Mouse (Mus musculus): ENCODE measurements around the gene Pik3c2g. TPM values are rescaled to one million over a fixed set of nuclear protein-coding genes. Genes with fewer than 3 reads are reported as not detected.
A peak's percentile ranks its signal among the peaks of the same experiment; 100 is the strongest.

The Pik3c2g gene
- polyA plus RNA-seq (2014; fragmentation: Nextera tagmentation; extraction: Ambion mirVana), result 0.11 and 0.30 TPM in 2 replicates

DNA sequence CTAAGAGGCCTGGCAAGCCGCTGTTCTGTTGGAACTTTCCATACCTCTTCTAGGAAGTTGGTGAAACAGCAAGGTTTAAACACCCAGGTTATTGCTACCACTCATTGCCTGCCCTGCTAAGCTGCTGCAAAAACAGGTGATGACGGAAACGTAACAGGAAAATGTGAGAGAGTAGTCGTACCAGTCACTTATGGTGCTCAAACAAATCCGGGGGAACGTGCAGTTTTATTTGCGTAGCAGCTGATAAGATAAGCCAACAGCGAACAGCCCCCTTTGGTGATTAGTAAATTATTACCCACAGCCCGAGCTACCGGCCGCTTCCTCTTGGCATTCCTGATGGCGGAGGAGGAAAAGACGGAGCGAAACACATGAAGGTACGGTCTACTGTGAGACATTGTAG is at the start of gene Pik3c2g:
Pik3c2g (plus strand) TSS at position 330 of the 400 bp plus-strand sequence.
- ATAC-seq (ENCODE audit: low FRiP score, low TSS enrichment), result no peak
- H3K4me1 ChIP-seq (ENCODE audit: control insufficient read depth, insufficient read depth, low read length), result no peaks in the 10 kb centered on the region
- WGBS, result 31% methylated on average over 15 of the region's 15 CpGs
- H3K9ac ChIP-seq (ENCODE audit: low read depth, low read length), result no peak within 1 kb of the TSS
- no peaks in the 10 kb centered on the region for H3K36me3 ChIP-seq (ENCODE audit: control insufficient read depth, insufficient read depth, low read length)
- no peak within 1 kb of the TSS for H3K4me3 ChIP-seq (ENCODE audit: low read length)
- no peak within 1 kb of the TSS; the same call in 1 of the 2 replicates for H3K4me2 ChIP-seq (replicated peaks; ENCODE audit: low read depth, low read length)
- H3K27me3 ChIP-seq (ENCODE audit: control insufficient read depth, insufficient read depth, low read length), result 0 out of 2 replicates have a peak, but pooled peaks cover 6% of the 10 kb centered on the region
- H3K27ac ChIP-seq (ENCODE audit: low read depth, low read length), result no peak within 1 kb of the TSS
- no peaks in the 10 kb centered on the region for H3K9me3 ChIP-seq (ENCODE audit: control insufficient read depth, low read length)

DNA sequence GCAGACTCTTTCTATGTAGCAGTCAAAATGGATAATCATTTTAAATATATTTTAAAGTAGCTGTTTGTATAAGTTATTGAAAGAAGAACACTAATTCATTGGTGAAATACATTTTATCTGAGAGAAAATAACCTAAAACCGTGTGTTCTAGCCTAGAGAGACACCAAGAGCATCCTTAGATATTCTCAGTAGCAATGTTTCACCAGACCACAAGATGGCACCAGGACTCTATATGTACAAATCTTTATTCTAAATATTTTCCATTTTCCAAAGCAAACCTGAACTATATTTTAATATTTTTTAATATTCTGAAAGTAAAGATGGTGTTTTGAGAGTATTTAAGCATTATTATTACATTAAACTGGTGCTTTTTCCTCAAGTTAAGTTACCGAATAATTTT is 48.6 kb upstream of the Pik3c2g start:
- WGBS, result 51% methylated on average over 2 of the region's 2 CpGs
- no peaks in the 10 kb centered on the region for H3K36me3 ChIP-seq (ENCODE audit: control insufficient read depth, insufficient read depth, low read length)

DNA sequence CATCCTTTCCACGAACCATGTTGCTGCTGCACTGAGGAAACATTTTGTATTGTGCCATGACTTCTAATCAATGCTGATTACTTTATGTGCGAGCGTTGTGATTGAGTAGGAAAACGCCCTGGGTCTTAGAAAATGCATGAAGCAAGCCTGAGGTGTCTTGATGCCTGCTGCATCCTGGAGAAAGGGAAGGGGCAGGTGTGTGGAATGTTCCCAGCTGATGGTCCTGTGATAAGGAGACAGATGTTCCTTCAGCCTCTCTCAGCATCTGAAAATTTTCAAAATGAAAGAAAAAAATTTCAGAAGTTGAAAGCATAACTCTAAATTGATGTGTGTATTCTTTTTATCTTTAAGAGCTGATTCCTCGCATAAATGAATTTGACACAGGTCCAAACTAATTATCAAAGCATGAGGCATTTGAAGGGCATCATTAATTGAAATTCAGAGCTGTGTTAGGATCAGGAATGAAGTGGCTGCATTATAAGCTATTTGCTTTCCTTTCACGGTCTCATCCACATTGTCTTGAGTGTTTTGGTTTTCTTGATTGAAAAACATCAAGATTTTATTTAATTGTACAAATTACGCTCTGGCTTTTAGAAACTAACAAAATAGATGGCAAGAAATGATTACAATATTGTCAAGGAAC is 31.4 kb upstream of the Pik3c2g start:
- Histone ChIP-seq H3K9ac (ENCODE audit: low read depth, low read length) (no peak overlapping the region), H3K27ac (ENCODE audit: low read depth, low read length) (no peak overlapping the region), H3K4me2 (replicated peaks; ENCODE audit: low read depth, low read length) (no peak overlapping the region), H3K36me3 (ENCODE audit: control insufficient read depth, insufficient read depth, low read length) (no peaks in the 10 kb centered on the region), H3K4me1 (ENCODE audit: control insufficient read depth, insufficient read depth, low read length) (no peaks in the 10 kb centered on the region), H3K9me3 (ENCODE audit: control insufficient read depth, low read length) (no peaks in the 10 kb centered on the region), H3K4me3 (ENCODE audit: low read length) (no peak overlapping the region), H3K27me3 (ENCODE audit: control insufficient read depth, insufficient read depth, low read length) (no peaks in the 10 kb centered on the region)
- WGBS, result 87% methylated on average over 7 of the region's 7 CpGs
- ATAC-seq (ENCODE audit: low FRiP score, low TSS enrichment), result no peak

More for the DNA sequence above, 48.6 kb upstream of the Pik3c2g start:
- no peak for ATAC-seq (ENCODE audit: low FRiP score, low TSS enrichment)
- H3K4me3 ChIP-seq (ENCODE audit: low read length), result no peak overlapping the region
- H3K4me2 ChIP-seq (replicated peaks; ENCODE audit: low read depth, low read length), result no peak overlapping the region
- H3K9me3 ChIP-seq (ENCODE audit: control insufficient read depth, low read length), result no peaks in the 10 kb centered on the region
- H3K27me3 ChIP-seq (ENCODE audit: control insufficient read depth, insufficient read depth, low read length), result no peaks in the 10 kb centered on the region
- H3K27ac ChIP-seq (ENCODE audit: low read depth, low read length), result no peak overlapping the region
- no peaks in the 10 kb centered on the region for H3K4me1 ChIP-seq (ENCODE audit: control insufficient read depth, insufficient read depth, low read length)
- no peak overlapping the region for H3K9ac ChIP-seq (ENCODE audit: low read depth, low read length)

DNA sequence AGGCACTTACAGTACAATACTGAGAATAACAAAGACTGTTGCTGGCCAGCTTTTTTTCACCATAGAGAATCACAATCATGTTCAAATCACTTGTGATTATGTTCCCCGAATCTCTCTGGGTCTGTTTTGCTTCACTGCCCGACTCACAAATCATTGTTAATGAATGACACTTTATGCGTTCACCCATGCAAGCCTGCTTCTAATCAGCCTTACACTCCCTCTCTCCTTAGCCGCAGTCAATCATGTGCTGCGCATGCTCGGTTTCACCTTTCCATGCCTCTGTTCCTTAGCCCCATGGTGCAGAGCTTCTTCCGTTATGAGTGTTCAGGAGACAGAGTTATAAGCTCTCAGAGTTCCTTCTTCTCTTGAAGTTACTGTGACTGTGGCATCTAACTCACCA is 17.8 kb upstream of the Pik3c2g start:
- 19% methylated on average over 7 of the region's 7 CpGs for WGBS
- Histone ChIP-seq H3K36me3 (ENCODE audit: control insufficient read depth, insufficient read depth, low read length) (no peaks in the 10 kb centered on the region), H3K4me2 (replicated peaks; ENCODE audit: low read depth, low read length) (no peak overlapping the region), H3K9ac (ENCODE audit: low read depth, low read length) (no peak overlapping the region), H3K4me3 (ENCODE audit: low read length) (no peak overlapping the region), H3K27me3 (ENCODE audit: control insufficient read depth, insufficient read depth, low read length) (no peaks in the 10 kb centered on the region), H3K27ac (ENCODE audit: low read depth, low read length) (no peak overlapping the region), H3K4me1 (ENCODE audit: control insufficient read depth, insufficient read depth, low read length) (no peaks in the 10 kb centered on the region), H3K9me3 (ENCODE audit: control insufficient read depth, low read length) (no peaks in the 10 kb centered on the region)
- ATAC-seq (ENCODE audit: low FRiP score, low TSS enrichment), result peak; percentile 88; the same call in 1 of the 2 replicates

DNA sequence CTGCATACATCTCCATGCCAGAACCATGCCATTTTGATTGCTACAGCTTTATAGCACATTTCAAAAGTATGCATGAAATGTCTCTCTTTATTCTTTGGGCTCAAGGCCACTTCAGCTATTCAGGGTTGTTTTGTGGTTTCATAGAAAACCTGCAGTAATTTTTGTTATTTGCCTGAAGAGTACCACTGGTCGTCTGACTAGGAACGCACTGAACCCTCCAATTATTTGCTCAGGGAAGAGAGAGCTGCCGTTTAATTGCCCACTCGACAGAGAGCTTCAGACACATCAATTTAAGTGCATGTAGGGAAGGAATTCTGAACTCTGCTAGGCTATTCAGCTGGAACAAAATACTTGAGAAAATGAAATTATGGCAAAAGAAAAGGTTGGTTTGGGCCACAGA is 11.2 kb upstream of the Pik3c2g start:
- no peak for ATAC-seq (ENCODE audit: low FRiP score, low TSS enrichment)
- H3K4me2 ChIP-seq (replicated peaks; ENCODE audit: low read depth, low read length), result no peak overlapping the region
- H3K36me3 ChIP-seq (ENCODE audit: control insufficient read depth, insufficient read depth, low read length), result no peaks in the 10 kb centered on the region

DNA sequence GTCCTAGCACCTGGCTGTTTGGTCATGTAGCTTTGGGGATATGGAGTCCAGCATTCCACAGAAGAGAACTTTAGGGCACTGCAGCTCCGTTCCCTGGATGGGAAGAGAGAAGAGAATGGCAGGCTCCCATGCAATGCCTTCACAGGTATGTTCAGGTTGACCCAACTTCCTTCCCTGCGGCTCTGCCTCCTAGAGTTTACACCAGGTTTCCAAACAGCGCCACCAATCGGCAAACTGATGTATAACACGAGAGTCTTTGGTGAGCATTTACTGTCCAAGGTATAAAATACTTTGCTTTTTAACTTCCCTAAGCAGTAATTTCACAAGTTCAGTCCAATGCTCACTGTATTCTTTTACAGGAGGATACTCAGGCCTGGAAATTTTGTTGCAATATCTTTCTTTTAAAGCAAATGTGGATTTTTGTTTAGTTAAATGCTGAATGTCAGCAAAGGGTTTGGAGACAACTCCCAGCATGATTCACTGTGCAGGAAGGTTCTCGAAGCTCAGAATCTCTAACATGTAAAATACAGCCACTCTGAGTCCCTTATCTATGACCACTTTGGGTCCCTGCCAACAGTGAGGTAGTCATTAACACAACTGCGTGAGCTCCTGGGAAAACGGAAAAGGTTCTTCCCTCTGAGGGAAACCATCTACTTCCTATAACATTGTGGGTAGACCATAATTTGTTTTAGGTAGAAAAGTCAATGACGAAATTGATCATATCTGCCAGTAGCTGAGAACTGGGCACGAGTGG is 10.6 kb upstream of the Pik3c2g start:
- ATAC-seq (ENCODE audit: low FRiP score, low TSS enrichment), result no peak
- no peaks in the 10 kb centered on the region for H3K36me3 ChIP-seq (ENCODE audit: control insufficient read depth, insufficient read depth, low read length)
- H3K9me3 ChIP-seq (ENCODE audit: control insufficient read depth, low read length), result no peaks in the 10 kb centered on the region
- no peaks in the 10 kb centered on the region for H3K27me3 ChIP-seq (ENCODE audit: control insufficient read depth, insufficient read depth, low read length)
- H3K27ac ChIP-seq (ENCODE audit: low read depth, low read length), result no peak overlapping the region
- WGBS, result 68% methylated on average over 10 of the region's 10 CpGs
- H3K9ac ChIP-seq (ENCODE audit: low read depth, low read length), result no peak overlapping the region
- H3K4me2 ChIP-seq (replicated peaks; ENCODE audit: low read depth, low read length), result no peak overlapping the region
- H3K4me1 ChIP-seq (ENCODE audit: control insufficient read depth, insufficient read depth, low read length), result no peaks in the 10 kb centered on the region
- H3K4me3 ChIP-seq (ENCODE audit: low read length), result no peak overlapping the region

More for the DNA sequence above, 11.2 kb upstream of the Pik3c2g start:
- H3K4me3 ChIP-seq (ENCODE audit: low read length), result no peak overlapping the region
- H3K9ac ChIP-seq (ENCODE audit: low read depth, low read length), result no peak overlapping the region
- 41% methylated on average over 4 of the region's 4 CpGs for whole genome bisulfite sequencing
- no peak overlapping the region for H3K27ac ChIP-seq (ENCODE audit: low read depth, low read length)
- H3K27me3 ChIP-seq (ENCODE audit: control insufficient read depth, insufficient read depth, low read length), result no peaks in the 10 kb centered on the region
- no peaks in the 10 kb centered on the region for H3K9me3 ChIP-seq (ENCODE audit: control insufficient read depth, low read length)
- no peaks in the 10 kb centered on the region for H3K4me1 ChIP-seq (ENCODE audit: control insufficient read depth, insufficient read depth, low read length)

DNA sequence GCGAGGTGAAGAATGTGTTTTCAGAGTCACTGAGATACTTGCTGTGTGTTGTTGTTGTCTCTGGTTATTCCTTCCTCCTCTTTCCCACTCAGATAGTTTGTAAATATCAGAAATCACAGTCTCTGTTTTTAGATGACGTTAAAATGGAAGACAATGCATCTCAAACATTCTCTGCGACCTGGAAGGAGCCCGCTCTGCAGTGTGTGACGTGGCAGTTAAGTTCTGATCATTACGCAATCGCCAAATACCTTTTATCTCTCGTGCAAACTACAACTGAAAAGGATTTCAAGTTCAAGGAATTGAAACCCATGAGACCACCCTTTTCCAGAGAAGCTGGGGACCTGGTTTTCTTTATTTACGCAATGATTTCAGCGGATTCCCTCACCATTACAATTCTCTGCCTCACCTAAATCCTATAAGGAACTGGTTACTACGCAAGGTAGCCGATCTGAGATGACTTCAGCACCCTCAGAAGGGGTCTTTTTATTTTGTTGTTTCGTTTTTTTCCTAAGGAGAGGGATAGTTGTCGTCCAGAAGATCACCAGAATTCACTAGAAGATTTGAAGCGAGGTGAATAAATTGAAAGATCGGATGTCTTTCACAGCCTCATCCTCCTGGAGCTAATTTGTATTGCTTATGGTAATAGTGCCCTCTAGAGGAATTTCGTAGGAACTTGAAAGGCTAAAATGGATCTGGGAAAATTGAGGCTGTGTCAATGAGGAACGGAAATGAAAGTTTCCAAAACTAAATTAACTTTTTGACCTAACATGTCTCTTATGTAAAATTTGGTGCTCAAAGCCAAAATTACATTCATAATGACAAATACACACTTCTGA is 9.8 kb upstream of the Pik3c2g start:
- 56% methylated on average over 18 of the region's 18 CpGs for WGBS

DNA sequence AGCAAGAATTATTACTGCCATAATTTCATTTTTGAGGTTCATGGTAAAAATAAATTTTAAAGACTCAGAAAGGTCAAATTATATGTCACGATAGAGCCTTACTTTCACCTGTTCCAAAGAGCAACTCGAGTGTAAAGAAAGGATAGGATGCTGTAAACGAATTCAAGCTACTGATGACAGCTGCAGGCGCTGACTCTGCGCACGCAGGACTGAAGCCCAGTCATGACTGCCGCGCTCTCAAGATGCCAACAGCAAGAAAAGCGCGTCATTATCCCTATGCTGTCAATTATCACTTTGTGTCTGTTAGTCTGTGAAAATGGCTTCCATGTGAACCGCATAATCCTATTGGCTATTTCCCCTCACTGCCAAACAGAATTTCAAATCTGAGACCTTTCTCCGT is 457 bp downstream of the Pik3c2g start:
- 86% methylated on average over 12 of the region's 12 CpGs for WGBS
- Histone ChIP-seq H3K27ac (ENCODE audit: low read depth, low read length) (no peak overlapping the region), H3K4me1 (ENCODE audit: control insufficient read depth, insufficient read depth, low read length) (no peaks in the 10 kb centered on the region), H3K36me3 (ENCODE audit: control insufficient read depth, insufficient read depth, low read length) (no peaks in the 10 kb centered on the region), H3K9me3 (ENCODE audit: control insufficient read depth, low read length) (no peaks in the 10 kb centered on the region), H3K4me3 (ENCODE audit: low read length) (no peak overlapping the region), H3K4me2 (replicated peaks; ENCODE audit: low read depth, low read length) (no peak overlapping the region; the same call in 1 of the 2 replicates), H3K9ac (ENCODE audit: low read depth, low read length) (no peak overlapping the region), H3K27me3 (ENCODE audit: control insufficient read depth, insufficient read depth, low read length) (0 out of 2 replicates have a peak, but pooled peaks cover 6% of the 10 kb centered on the region)
- no peak for ATAC-seq (ENCODE audit: low FRiP score, low TSS enrichment)

More for the DNA sequence above, 9.8 kb upstream of the Pik3c2g start:
- H3K36me3 ChIP-seq (ENCODE audit: control insufficient read depth, insufficient read depth, low read length), result no peaks in the 10 kb centered on the region
- no peak overlapping the region for H3K4me3 ChIP-seq (ENCODE audit: low read length)
- H3K9ac ChIP-seq (ENCODE audit: low read depth, low read length), result no peak overlapping the region
- no peaks in the 10 kb centered on the region for H3K4me1 ChIP-seq (ENCODE audit: control insufficient read depth, insufficient read depth, low read length)
- no peak overlapping the region for H3K27ac ChIP-seq (ENCODE audit: low read depth, low read length)
- no peak overlapping the region for H3K4me2 ChIP-seq (replicated peaks; ENCODE audit: low read depth, low read length)
- no peaks in the 10 kb centered on the region for H3K9me3 ChIP-seq (ENCODE audit: control insufficient read depth, low read length)
- ATAC-seq (ENCODE audit: low FRiP score, low TSS enrichment), result no peak
- no peaks in the 10 kb centered on the region for H3K27me3 ChIP-seq (ENCODE audit: control insufficient read depth, insufficient read depth, low read length)

Data from kidney, embryonic 14.5 days (tissue).